Mouse (Mus musculus): ENCODE measurements around the gene Vmn1r235.
"Not testable (repeated sequence)": the region's sequence is repeated elsewhere in the genome, so short reads cannot be mapped to it uniquely, and the experiment has no call there.

The Vmn1r235 gene

DNA sequence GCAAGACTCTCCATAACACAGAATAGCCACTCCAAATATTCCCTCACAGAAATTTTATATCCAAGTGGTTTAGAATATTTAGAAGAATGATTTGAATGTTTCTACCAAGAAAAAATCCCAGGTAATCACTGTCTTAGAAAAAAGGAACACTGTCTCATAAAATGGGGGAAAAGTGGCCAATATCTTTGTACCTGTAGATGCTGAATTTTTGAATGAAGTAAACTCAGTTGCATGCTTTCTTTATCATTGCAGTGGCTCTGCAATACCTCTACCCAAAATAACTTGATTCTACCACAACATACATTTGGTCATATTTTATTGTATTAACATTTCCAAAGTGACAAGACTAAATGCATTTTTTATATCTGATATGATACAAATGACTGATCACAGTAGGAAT lies at the start of gene Vmn1r235:
Gene Vmn1r235 (plus strand): TSS at position 301 of the 400 bp plus-strand sequence.
- DNase-seq, result no peak

- DNase-seq, result not testable (repeated sequence)
Measured at GRCm38 (mm10) chr17:21211081-21211480, 45.1 kb upstream of the Vmn1r235 start.

- DNase-seq, result no peak
Measured at GRCm38 (mm10) chr17:21225787-21226186, 30.4 kb upstream of the Vmn1r235 start, which contains the start of gene Vmn1r234. Vmn1r234 (plus strand) TSS chr17:21226087.

DNA sequence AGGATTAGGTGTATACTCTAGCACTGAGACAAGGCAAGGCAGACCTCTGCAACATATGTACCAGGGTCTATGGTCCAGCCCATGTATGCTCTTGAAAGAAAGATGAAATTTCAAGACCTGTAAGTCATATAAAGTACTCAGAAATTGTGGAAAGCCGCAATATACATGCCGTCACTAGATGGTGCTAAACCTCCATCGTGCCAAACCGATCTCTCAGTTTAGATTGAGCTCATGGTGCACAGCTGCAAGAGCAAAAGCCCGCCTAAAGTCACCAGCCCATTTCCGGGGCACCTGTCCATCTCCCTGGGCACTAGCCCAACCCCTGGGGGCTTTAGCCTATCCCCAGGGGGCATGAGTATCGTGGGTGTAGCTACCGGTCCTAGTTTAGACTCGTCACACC lies 24.6 kb upstream of the Vmn1r235 start:
- DNase-seq, result peak; percentile 24

DNA sequence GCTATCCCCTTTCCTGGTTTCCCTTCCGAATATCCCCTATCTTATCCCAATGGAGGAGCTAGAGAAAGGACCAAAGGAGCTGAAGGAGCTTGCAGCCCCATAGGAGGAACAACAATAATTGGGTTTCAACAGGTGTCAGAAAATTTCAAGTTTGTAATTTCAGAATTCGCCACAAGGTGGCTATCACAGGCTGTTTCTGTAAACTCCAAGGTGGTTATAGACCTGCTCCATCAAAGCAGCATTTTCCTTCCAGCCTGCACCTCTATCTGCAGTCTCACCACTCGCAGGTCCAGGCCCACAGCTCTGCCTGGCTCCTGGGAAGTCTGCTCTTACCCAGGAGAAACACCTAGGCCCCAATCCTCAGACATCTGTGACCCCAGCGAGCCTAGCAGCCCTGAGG lies 15.9 kb downstream of the Vmn1r235 start:
- peak; percentile 12 for DNase-seq

GRCm38 (mm10) chr17:21282642-21283041 lies 26.4 kb downstream of the Vmn1r235 start, which contains the start of gene Vmn1r236:
Vmn1r236 (plus strand) TSS chr17:21282942.
- no peak for DNase-seq

- no peak for DNase-seq
Measured at GRCm38 (mm10) chr17:21284395-21284794, 28.2 kb downstream of the Vmn1r235 start.

- no peak for DNase-seq
Measured at GRCm38 (mm10) chr17:21289695-21290094, 33.5 kb downstream of the Vmn1r235 start.

DNA sequence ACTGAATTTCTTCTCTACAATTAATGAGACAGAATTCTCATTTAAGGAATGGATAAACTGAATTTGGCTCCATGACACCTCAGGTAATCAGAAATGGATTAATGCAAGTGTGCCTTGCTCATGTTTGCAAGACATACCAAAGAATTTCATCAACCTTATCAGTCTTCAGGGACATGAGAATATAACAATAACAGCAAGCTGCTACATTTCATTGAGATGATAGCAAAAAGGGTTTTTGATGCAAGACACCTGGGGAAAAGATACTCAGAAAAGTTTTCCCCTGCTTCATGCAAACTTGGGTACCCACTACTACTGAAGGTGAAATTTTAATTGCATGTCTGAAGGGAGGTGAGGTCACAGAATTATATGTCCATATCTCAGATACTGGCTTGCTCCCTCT lies 55.4 kb downstream of the Vmn1r235 start, which contains the start of gene Vmn1r237:
Gene Vmn1r237 (plus strand): TSS at position 301 of the 400 bp plus-strand sequence.
- no peak for DNase-seq
